ENCODE assay signal across 18 mouse cellular contexts in genomic region chr6:31260645-31261345, GRCm38 (mm10).
A peak's percentile ranks its signal among the peaks of the same experiment; 100 is the strongest.
DNase-seq lines count a peak whose midpoint lies in the region; ATAC-seq lines count a peak whose summit lies in the region.
"Had no signal": no experiment of that assay in that cellular context is flagged by ENCODE, and none has a peak within 500 bp of the region (broad histone marks: within the 10 kb centered on the region; RNA-seq: fewer than 3 reads in every experiment).

No protein-coding gene starts in this region.

- no peaks in the 10 kb centered on the region for H3K9me3 ChIP-seq in kidney, embryonic 14.5 days (ENCODE audit: control insufficient read depth, low read length)
- H3K9me3 ChIP-seq: G1E; midbrain, embryonic 12.5 days; neural tube, embryonic 13.5 days had no signal

- intact Hi-C loops in heart, postnatal 36 days (cut with DNase I): no loop called here

- no peaks in the 10 kb centered on the region for H3K4me1 ChIP-seq in kidney, embryonic 14.5 days (ENCODE audit: control insufficient read depth, insufficient read depth, low read length)
- H3K4me1 ChIP-seq in brown adipose tissue, adult 24 weeks (ENCODE audit: control insufficient read depth, insufficient read depth, insufficient read length, low read length): peaks cover 23% of the 10 kb centered on the region
- H3K4me1 ChIP-seq: midbrain, embryonic 12.5 days; neural tube, embryonic 13.5 days had no signal

- no peak overlapping the region for H3K27ac ChIP-seq in kidney, embryonic 14.5 days (ENCODE audit: low read depth, low read length)
- H3K27ac ChIP-seq in brown adipose tissue, adult 24 weeks (replicated peaks; ENCODE audit: low read depth, low read length): peak overlapping the region; percentile 92
- H3K27ac ChIP-seq: macrophage; midbrain, embryonic 12.5 days; neural tube, embryonic 13.5 days had no signal

- no peak overlapping the region for H3K4me2 ChIP-seq in kidney, embryonic 14.5 days (replicated peaks; ENCODE audit: low read depth, low read length)
- H3K4me2 ChIP-seq: midbrain, embryonic 12.5 days; neural tube, embryonic 13.5 days had no signal

- H3K9ac ChIP-seq in kidney, embryonic 14.5 days (ENCODE audit: low read depth, low read length): no peak overlapping the region
- H3K9ac ChIP-seq: liver, postnatal 0 days; midbrain, embryonic 12.5 days; neural tube, embryonic 13.5 days had no signal

- no peak for ATAC-seq in kidney, embryonic 14.5 days (ENCODE audit: low FRiP score, low TSS enrichment)
- ATAC-seq: forebrain, embryonic 16.5 days; inflammation-experienced regulatory T-cells, adult 6 months; liver, postnatal 0 days had no signal

- H3K4me3 ChIP-seq in kidney, embryonic 14.5 days (ENCODE audit: low read length): no peak overlapping the region
- H3K4me3 ChIP-seq in brown adipose tissue, adult 24 weeks (ENCODE audit: insufficient read depth, low read depth, low read length): no peak overlapping the region
- H3K4me3 ChIP-seq: erythroblast, embryonic 14.5 days; midbrain, embryonic 12.5 days; neural tube, embryonic 13.5 days had no signal

- H3K27me3 ChIP-seq in kidney, embryonic 14.5 days (ENCODE audit: control insufficient read depth, insufficient read depth, low read length): no peaks in the 10 kb centered on the region
- H3K27me3 ChIP-seq: midbrain, embryonic 12.5 days; neural tube, embryonic 13.5 days had no signal

- H3K36me3 ChIP-seq in kidney, embryonic 14.5 days (ENCODE audit: control insufficient read depth, insufficient read depth, low read length): no peaks in the 10 kb centered on the region
- H3K36me3 ChIP-seq: G1E; midbrain, embryonic 12.5 days; neural tube, embryonic 13.5 days had no signal

- WGBS in kidney, embryonic 14.5 days: 81% methylated on average over 10 of the region's 10 CpGs

- peak; percentile 42 to 62 for DNase-seq in heart, adult 18-20 months
- DNase-seq in heart, postnatal 36 days: no peak
- peak; percentile 40 to 56 for DNase-seq in kidney, postnatal 36 days
- DNase-seq in adrenal gland, postnatal 10 days: peak; percentile 21
- no peak for DNase-seq in c-Kit-positive CD71-positive TER-119-positive erythroid progenitor cells, embryonic 14.5 days (ENCODE audit: low spot score)
- DNase-seq: cerebellum, adult 18-20 months; cerebellum, postnatal 36 days; liver, postnatal 0 days; right cerebral cortex, postnatal 14 days had no signal

Comparison
In these comparisons a context has a peak if more than half of its experiments do, and no peak if none do; other contexts are left out.
1. DNase-seq: peak in heart, adult 18-20 months (2 of 2), kidney, postnatal 36 days (2 of 2) and adrenal gland, postnatal 10 days (single experiment); none in heart, postnatal 36 days (0 of 2) and c-Kit-positive CD71-positive TER-119-positive erythroid progenitor cells, embryonic 14.5 days (single experiment).